Mouse (Mus musculus) v-Abl transformed pro-B cells (cell line): Measurements from ENCODE around the gene Fut11.
"Not testable (repeated sequence)": the region's sequence is repeated elsewhere in the genome, so short reads cannot be mapped to it uniquely, and the experiment has no call there.

Experiments used
- in situ Hi-C, 2 experiments: fragments of 400-800 bp; cut with MboI; formaldehyde crosslinking; loops; one replicate each; pipeline ENCODE4 v1.15.1; 2025; ENCODE audit not compliant: unreplicated experiment in 2 of 2

Fut11 gene

GRCm38 (mm10) chr14:20703461-20703860 lies 8.7 kb downstream of the Fut11 start:
- in situ Hi-C loops: not testable (repeated sequence)

GRCm38 (mm10) chr14:20707201-20708190 lies 12.7 kb downstream of the Fut11 start, which contains the start of gene Zswim8:
Zswim8 (plus strand) TSS chr14:20707552.
- in situ Hi-C loops: no loop called here

DNA sequence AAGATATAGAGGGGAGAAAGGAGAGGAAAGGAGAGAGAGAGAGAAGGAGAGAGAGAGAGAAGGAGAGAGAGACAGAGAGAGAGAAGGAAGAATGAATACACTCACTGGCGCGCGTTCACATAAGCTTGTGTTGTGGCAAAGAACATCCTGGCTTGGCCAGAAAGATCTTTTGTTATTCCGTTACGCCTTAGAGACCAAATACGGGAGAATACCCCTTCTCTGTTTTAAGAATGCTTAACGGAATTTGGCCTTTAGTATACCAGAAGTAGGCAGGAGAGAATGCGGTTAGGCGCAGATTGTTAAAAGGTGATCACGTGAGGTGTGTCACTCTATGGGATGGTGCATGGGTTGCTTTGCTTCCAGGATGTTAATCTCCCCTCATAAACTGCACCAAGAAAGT lies 13.5 kb downstream of the Fut11 start:
- in situ Hi-C loops: no loop called here

DNA sequence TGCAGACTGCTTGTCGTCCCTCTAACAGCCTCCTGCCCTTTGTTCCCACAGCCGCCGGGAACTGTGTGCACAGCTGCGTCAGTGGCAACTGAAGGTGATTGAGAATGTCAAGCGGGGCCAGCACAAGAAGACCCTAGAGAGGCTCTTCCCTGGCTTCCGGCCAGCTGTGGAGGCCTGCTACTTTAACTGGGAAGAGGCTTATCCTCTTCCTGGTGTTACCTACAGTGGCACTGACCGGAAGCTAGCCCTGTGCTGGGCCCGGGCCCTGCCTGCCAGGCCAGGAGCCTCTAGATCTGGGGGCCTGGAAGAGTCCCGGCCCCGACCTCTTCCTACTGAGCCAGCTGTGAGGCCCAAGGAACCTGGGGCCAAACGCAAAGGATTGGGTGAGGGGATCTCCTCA lies 19.1 kb downstream of the Fut11 start:
- in situ Hi-C loops: no loop called here

GRCm38 (mm10) chr14:20718443-20718842 lies 23.7 kb downstream of the Fut11 start:
- in situ Hi-C loops: no loop called here

DNA sequence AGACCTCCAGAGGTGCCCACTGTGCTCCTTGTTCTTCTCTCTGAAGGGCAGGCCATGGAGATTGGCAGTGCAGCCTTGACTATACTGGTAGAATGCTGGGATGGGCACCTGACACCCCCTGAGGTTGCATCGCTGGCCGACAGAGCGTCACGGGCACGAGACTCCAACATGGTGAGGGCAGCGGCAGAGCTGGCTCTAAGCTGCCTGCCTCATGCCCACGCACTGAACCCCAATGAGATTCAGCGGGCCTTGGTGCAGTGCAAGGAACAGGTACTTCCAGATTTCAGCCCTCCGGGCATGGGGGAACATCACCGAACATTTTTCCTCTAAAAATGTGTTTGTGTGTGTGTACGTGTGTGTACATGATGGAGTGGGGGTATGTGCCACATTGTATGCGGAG lies 25.0 kb downstream of the Fut11 start:
- in situ Hi-C loops: no loop called here

GRCm38 (mm10) chr14:20721371-20721770 lies 26.6 kb downstream of the Fut11 start:
- in situ Hi-C loops: no loop called here

DNA sequence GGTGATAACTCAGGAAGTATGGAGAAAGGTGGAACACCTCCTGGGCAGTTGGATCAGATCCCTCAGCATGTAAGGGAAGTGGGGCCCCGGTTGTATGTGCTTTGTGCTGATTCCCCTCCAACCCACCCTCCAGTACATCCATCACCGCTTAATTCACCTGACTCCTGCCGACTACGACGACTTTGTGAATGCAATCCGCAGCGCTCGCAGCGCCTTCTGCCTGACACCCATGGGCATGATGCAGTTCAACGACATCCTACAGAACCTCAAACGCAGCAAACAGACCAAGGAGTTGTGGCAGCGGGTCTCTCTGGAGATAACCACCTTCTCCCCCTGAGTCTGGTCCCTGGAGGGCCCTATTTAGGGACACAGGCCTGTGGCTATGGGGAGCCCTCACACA lies 28.2 kb downstream of the Fut11 start:
- in situ Hi-C loops: no loop called here

DNA sequence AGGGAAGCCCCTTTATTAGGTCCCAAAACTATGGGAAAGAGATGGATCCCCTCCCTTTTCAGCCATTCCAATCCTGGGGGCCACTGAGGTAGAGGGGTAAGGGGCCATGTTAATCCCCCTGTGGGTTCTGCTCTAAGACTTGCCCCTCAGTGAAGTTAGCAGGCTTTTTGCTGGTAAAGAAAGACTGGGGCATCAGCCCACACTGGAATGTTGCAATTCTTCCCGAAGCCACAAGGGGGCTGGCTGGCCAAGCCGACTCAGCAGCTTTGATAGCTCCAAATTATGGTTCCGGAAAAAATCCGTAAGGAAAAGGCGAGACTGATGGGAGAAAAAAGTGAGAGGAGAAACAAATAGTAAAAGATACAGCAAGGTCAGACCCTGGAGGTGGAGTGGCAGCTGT lies 29.3 kb downstream of the Fut11 start:
- in situ Hi-C loops: no loop called here

DNA sequence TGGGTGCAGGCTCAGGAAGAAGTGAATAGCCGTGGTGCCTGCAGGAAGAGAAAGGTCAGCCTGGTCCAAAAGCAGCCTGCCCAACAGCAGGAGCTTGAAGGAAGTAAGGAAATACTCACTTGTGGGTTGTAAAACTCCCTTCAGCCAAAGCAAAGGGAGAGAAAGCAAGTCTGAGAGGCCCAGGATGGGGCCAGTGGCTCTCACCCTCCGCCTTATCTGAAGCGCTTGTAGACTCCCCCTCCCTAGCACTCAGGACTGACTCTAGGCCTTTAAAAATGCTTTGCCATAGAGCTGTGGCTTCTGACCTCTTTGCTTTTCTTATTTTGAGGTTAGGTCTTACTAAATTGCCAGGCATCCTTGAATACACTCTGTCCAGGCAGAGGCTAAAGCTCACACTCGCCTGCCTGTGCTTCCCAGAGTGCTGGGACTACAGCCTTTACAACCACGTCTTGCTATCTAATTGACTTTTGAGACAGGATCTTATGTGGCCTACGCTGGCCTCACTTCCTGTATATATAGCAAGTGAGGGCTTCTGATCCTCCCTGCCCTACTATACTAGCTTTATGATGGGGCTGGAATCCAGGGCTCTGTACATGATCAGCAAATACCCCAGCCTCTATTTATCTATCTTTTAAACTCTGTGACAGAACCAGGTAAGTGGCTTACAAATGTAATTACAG lies 31.0 kb downstream of the Fut11 start:
- in situ Hi-C loops: no loop called here

DNA sequence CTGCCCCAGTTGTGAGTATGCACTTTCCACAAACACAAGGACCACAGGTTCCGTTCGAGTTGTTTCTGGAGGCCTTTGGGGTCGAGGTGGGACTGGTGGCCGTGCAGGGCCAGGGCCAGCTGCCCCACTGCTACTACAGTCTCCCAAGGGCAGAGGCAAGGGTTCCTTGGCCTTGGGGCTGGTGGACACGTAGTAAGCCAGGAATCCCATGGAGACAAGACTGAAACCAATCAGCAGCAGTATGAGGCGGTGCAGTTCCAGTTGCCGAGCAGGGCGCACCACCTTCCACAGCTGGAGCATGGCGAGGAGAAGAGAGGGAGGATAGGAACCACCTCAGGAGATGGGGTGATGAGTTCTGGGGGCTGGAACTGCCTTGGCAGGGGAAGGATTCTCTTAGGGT lies 35.1 kb downstream of the Fut11 start:
- in situ Hi-C loops: no loop called here

DNA sequence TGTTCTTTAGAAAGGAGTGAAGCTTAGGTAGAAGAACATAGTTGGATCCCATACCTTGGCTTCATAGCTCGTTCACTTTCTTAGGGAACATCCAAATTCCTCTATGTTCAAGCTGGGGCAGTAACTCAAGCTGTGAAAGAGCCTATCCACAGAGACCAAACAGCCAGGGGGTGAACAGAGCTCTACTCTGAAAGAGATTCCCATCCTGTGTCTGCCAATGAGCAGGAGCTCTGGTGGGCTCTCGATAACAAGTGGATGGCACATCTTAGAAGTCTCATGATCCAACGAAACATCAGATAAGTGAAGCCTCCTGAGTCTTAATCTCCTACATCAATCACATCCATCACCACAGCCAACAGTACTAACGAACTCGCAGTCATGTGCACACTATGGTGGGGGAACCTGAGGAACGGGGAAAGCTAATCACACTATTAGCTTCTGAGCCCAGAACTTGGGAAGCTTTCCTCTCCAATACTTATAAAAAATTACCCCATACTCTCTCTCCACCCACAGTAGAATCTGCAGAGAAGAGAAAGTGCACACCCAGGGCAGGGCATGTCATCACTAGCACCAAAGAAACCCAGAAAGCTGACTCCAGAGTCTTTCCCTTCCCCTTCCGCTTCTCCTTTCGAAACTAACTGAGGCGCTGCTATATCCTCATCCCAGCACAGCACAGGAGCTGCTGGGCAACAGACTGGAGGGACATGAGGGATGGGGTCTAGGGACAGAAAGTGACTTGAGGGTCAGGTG lies 36.3 kb downstream of the Fut11 start:
- in situ Hi-C loops: no loop called here

GRCm38 (mm10) chr14:20733041-20733951 lies 38.5 kb downstream of the Fut11 start:
- in situ Hi-C loops: no loop called here

DNA sequence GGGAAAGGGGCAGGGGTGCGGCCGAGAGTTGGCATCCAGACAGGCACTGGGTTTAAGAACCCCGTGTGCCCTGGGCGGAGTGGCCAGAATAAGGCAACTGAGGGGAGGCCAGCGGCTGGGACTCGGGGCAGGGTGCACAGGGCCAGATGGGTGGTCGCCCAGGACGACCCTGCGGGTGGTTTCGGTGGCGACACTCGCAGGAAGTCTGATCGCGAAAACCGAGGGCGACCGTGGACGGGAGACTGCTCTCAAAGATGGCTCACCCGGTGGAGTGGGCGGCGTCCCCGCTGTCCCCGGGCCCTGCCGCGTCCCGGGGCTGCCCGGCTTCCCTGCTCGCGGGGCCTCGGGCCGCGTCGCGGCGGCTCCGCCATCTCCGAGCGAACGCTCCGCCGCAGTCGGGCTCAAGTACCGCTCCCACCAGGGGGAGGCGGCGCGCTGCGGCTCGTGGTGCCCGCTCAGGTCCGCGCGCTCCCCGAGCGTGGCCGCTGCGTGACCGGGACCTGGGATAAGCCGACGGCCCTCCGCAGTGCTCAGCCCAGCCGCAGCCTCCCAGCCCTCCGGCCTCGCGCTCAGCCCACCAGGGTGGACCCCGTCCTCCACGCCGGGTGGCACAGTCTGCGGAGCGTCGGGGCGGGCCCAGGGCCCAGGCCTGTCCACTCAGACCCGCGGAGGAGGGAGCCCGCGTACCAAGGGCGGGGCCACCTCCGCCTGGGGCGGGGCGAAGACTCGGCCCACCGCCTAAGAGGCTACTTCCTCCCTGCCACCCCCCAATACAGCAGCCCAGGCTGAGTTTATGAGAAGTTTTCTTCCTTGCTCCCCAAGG lies 39.4 kb downstream of the Fut11 start, which contains the start of gene Ndst2:
Ndst2 (minus strand) TSS at position 611 of the 823 bp plus-strand sequence.
- in situ Hi-C loops: no loop called here

- in situ Hi-C loops: no loop called here
Measured at GRCm38 (mm10) chr14:20735052-20735451, 40.3 kb downstream of the Fut11 start.

GRCm38 (mm10) chr14:20735892-20736390 lies 41.2 kb downstream of the Fut11 start:
- in situ Hi-C loops: no loop called here

DNA sequence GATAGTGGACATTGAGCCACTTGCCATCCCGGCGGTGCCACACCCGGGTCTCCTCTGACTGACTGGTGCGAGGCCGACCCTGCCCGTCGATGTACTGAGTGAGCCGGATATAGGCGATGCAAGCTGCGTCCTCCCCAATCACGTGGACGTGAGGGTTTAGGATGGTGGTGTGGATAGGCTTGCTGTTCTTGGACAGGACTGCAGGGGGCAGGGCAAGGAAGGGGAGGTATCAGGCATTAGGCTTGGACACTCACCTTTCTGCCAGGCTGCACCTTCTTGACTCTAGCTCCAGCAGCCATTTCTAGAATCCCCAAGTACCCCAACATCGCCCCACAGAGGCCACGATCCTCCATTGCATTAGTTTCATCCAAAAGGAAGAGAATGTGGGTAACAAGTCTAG lies 42.5 kb downstream of the Fut11 start:
- in situ Hi-C loops: no loop called here

- in situ Hi-C loops: no loop called here
Measured at GRCm38 (mm10) chr14:20738511-20738910, 43.7 kb downstream of the Fut11 start.

- in situ Hi-C loops: no loop called here
Measured at GRCm38 (mm10) chr14:20741301-20741700, 46.5 kb downstream of the Fut11 start.
